Mouse (Mus musculus) frontal cortex, adult 2 months (tissue): Measurements from ENCODE around the gene Ift43. TPM values are rescaled to one million over a fixed set of nuclear protein-coding genes. Genes with fewer than 3 reads are reported as not detected.
A peak's percentile ranks its signal among the peaks of the same experiment; 100 is the strongest.

ENCODE experiments used
- DNase-seq, 2 experiments: peaks; one replicate each; pipeline ENCODE4 v3.0.0; 2022; ENCODE audit warnings: low spot score in 1 of 2; ENCODE audit errors: extremely low spot score in 1 of 2
- polyA plus RNA-seq: library from polyadenylated mRNA; depleted of rRNA; stranded (reverse); fragments of >200 nt; gene quantifications from 2 replicates; pipeline ENCODE4 v1.2.3, GENCODE M21; 2012; rRNA removed

Ift43 gene
- polyA plus RNA-seq = 27.8 and 30.7 TPM in 2 replicates

DNA sequence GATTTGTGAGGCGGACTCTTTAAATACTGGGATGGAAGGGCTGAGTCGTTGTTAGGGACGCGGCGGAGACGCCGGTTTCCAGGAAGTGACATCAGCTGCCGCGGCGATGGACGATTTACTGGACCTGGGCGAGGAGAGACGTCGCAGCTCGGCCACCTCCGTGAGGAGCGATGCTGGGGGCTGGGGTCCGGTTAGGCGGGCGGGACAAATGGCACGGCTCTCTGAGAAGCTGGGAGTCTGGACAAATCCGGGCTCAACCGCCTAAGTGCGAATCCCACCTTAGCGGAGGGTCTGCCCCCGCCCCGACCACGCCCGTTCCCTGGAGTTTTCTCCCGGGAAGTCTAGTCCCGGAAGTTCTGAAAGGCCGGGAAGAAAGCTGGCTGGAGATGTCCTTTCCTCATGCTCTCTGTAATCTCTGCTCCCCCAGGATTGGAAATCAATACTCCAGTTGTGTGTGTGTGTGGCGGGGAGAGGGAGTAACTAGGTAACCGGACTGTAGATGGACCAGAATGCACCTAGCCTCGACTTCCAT, at the start of gene Ift43:
Gene Ift43, plus strand, starts transcription at position 61 of the 532 bp plus-strand sequence.
- peak; percentile 49 to 84 for DNase-seq

DNA sequence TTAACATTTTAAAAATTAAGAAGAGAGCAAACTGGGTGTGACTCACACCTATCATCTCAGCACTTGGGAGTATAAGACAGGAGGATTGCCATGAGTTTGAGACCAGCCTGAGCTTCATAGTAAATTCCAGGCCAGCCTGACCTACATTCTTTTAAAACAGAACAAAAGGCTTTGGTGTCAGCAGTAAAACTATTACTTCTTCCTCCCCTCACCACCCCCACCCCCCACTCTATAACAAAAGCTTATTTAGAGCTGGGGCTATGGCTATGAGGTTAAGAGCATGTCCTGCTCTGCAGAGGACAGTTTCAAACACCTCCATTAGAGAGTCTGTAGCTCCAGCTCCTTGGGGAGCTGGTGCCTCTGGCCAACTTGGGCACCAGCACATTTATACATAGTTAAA, 46.8 kb upstream of the Ift43 start:
- DNase-seq = no peak

DNA sequence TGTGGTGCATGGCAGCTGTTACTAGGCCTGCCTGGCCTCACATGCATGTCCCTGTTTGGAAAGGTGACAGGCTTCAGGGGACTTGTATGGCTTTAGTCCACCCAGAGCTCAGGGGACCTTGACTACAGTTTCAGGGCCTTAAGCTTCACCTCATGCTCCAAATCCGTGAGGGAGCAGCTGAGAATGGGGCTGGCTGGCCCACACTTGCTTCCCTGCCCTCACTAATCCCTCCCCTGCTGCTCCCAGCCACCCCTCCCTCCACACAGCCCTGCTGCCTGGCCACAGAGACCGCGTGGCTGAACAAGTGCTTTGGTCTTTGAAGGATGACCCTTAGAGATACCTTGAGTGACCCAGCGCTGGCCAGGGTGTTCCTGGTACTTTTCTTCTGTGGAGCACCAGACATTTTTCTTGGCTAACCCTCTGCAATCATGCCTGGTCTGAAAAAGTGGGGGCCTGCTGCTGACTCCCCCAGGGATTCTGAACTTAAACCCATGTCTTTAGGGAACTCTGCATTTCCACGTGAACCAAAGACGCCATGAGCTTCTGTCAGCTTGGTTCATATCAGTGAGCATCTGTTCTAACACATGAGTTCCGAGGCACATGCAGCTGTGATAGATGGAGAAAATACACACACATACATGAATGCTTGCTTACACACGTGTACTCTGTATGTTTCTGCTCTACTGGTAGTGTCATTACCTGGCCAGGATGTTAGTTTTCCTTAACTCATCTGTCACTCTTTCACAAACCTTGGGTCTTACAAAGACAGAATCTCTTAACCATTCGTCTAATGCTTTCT, 45.8 kb upstream of the Ift43 start:
- DNase-seq = no peak

DNA sequence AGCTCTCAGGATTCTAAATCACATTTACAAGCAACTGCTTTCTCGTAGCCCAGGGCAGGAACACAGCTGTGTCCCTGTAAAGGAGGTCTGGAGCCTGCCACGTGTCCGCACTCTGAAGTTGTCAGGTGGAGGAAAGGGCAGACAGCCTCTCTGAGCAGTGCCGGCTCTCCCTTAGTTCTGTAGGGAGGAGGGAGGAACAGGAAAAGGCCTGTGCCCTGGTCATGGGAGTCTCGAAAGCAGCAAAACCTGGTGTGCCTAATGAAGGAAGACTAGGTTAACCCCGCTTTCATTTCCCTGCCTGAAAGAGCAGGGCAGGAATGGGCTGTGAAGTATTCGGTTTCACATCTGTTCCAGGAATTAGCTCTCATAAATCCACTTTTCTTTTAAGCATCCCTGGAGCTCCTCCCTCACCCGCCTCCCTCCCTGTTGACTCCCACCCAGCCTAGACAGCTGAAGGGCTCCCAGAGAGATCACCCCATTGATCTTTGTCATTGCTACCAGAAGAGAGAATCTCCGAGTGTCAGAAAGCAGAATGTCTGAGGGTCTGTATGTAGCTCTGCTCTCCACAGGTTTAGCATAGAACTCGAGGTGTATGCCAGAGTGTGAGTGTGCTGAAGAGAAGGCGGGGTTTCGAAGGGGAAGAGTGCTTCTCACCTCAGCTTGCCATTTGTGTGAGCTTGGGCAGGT, 45.0 kb upstream of the Ift43 start:
- DNase-seq = no peak

DNA sequence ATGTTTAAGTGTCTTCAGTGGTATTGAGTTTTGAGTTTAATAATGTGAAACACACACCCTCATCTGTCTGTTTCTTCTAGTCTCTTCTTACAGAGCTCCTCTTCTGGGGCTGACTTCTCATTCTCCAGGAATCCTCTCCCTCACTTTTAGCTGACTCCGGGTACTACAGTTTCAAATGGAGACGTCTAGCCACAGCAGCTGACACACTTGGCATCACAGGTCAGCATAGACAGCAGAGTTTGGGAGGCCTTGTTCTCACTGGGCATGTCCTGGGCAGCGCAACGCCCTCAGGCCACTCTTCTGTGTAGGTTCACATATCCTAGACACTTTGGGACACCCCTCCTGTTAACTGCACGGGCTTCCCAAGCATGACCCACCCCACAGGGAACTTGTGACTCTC, 43.3 kb upstream of the Ift43 start:
- no peak for DNase-seq

DNA sequence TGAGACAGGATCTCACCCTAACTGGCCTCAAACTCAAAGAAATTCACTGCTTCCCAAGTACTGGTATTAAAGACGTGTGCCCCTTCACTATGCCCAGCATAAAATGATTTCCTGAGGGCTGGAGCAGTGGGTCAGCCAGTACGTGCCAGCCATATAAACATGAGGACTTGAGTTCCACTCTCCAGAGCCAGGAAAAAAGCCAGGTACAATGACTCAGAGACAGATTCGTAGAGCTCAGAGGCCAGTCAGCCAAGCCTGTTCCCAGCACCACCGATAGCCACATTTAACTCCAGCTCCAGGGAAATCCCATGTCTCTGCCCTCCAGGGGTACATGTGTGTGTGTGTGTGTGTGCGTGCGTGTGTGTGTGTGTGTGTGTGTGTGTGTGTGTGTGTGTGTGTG, 42.6 kb upstream of the Ift43 start:
- no peak for DNase-seq

DNA sequence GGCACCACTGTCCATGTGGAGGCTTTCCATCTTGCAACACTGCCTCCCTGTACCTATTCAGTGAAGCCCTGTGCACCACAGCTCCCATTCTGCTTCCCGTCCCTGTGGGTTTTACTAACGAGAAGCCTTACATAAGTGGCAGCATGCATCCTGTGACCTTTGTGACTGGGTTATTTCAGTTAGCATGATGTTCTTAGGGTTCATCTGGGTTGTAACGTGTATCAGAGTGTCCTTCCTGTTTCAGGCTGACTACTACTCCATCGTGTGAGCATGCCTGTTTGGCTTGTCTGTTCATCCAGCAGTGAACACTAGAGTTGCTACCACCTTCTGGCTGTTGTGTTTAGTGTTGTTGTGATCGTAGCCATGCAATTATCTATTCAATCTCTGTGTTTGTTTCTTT, 36.2 kb upstream of the Ift43 start:
- DNase-seq = no peak

DNA sequence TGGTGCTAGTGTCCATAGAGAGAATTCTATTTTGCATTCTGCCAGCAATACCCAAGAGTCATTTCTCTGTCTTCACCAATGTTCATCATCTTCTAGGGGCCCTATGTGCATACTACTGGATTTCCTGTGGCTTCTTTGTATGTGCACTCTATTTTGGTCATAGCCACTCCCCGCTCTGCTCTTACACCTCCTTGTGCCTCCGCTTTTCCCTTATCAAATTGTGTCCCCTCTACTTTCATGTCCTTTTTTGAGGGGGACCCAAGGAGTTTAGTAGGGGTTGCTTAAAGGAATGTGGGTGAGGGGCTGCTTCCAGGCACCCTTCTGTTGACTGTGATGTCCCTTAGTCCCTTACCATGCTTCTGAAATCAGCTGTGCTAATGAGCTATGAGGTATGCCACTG, 35.6 kb upstream of the Ift43 start:
- DNase-seq = no peak

DNA sequence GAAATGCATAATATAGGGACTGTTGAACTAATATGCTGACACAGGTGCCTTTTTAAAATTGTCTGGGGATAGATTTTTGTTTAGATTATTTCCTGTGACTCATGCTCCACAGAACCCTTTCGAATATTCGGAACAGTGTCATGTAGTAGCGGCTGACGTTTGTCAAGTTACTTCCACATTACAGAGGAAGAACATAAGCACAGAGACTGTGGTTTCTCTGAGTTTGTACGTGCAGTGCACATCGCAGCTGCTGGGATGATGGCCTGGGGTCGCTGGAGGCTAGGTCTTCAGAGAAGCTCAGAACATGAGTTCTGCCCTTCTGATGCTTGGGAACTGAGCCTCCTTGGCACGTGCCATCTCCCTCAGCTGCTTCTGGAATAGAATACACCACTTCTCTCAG, 35.0 kb upstream of the Ift43 start:
- no peak for DNase-seq

DNA sequence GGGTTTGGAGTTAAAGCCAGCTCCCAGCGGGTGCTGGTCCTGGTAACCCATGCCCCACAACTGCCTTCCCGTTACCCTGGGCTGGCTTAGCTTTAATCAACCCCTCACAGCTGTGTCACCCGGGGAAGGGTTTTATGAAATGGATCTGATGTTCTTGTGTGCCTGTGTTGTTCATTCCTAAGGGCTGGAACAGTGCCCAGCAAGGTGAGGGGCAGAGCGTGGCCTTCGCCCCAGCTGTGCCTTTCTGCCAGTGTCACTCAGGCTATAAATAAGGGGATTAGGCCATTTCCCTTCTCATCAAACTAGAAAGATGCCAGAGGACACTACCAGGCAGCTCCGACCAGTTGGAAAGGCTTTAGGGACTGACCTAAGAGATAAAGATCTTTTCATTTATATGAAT, 32.5 kb upstream of the Ift43 start:
- no peak for DNase-seq

DNA sequence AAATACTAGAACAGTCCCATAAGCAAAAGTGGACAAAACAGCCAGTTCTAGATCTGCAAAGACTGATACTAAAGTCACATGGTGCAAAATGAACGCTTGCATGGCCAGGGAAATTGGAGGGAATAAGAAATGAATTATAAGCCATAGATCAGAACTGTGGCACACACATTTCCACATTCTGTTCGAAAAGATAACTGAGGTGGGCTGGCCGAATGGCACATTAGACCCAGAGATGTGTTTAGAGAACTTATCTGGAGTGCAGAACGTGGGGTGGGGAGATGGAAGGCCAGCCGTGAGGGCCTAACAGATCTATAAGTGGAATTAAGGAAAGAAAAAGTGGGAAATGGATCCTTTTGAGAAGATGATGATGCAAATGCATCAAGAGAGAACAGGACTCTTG, 30.9 kb upstream of the Ift43 start:
- DNase-seq = no peak

DNA sequence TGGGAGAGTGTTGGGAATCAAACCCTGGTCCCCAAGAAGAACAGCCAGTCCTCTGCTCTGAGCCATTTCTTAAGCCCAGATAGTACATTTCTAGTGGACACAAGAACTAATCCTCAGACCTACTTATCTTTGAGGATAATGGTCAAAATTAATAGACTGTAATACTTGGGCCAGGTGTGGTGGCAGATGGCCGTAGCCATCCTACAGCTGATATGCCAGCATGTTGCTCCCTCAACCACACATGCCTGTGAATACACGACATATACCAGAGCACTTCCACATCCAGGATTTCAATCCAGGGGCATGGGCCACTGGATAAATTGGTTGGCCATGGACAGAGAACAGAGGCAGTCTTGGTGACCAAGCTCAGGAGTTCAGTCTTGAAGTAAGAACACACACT, 27.0 kb upstream of the Ift43 start:
- DNase-seq = no peak

DNA sequence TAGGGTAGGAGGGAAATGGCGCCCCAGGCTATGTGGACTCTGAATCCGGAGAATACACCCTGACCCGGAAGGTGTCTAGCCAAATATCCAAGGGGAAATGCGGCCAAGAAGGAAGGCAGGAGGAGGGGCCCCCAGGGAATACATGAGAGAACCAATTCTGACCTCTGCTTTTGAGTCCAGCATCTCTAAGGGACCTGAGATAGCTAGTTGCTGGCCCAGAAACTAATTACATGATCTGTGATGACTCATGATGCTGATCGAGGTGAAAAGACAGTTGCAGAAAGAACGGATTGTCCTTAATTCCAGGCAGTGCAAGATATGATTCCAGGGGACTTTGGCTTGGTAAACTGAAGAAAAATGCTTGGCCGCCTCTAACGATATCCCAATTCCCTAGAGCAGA, 25.4 kb upstream of the Ift43 start:
- no peak for DNase-seq

DNA sequence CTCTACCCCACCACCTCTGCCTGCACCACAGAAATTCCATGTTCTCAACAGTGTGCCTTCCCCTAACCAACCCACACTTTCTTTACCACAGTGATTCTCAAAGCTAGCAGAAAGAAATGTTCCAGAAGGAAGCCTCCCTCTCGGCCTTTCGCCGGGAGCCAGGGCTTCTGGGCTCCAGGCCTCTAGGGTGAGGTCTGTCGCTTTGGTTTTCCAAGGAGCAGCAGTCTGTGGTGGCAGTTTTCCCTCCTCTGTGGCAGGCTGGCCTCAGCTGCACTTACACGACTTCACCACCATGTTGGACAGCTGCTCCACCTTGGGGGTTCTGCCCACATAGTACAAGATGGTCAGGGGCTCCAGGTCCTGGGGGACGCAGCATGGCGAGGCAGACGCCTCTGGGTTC, 24.8 kb upstream of the Ift43 start:
- DNase-seq = no peak

DNA sequence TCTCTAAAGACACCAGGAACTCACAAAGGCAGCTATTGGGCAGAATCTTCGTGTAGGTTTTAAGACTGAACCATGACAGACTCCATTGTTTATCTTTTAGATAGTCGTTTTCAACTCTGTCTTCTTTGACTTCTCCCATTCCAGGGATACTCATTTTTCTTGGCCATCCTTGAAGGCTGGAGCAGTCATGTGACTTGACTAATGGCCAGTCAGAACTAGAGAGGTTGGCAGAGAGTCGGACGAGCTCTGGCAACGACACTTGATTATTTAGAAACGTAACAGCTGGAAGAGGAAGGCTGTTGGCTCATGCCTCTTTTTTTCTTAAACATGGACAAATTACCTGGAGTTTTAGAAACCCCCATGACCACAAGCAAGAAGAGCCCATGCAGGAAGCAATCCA, 23.0 kb upstream of the Ift43 start:
- DNase-seq = no peak

DNA sequence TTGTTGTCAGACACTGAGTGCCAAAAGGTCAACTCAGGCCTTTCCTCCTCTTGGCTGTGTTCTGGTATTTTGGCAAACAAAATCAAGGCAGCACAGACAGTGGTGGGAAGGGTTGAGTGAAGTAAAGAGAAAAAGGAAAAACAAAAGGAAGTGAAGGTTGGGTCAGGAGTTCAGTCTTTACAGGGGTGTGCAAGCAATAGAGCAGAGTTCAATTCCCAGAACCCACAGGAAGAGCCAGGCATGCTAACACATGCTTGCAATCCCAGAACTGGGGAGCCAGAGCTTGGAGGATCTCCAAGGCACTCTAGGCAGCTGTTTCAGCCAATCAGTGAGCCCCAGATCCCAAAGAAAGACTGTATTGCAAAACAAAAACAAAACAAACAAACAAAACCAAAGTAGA, 17.5 kb upstream of the Ift43 start:
- no peak for DNase-seq

DNA sequence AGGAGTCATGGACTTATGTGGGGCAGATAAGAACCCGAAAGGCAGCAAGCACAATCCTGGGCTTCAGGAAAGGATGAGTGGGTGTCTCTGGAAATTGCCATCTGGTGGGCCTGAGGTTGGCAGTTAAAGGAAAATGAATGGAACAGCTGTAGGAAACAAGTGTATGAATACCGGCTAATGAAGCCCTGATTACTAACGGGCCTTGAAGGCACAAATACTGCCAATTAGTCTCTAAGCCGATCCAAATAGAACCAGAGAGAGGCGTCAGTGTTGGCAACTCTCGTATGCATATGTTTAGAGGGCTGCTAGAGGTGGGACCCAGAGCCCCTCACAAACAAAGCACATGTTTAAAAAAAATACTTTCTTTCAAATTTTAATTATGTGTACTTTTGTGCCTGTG, 10.9 kb upstream of the Ift43 start:
- DNase-seq = peak in 1 of 2 experiments; percentile 19

DNA sequence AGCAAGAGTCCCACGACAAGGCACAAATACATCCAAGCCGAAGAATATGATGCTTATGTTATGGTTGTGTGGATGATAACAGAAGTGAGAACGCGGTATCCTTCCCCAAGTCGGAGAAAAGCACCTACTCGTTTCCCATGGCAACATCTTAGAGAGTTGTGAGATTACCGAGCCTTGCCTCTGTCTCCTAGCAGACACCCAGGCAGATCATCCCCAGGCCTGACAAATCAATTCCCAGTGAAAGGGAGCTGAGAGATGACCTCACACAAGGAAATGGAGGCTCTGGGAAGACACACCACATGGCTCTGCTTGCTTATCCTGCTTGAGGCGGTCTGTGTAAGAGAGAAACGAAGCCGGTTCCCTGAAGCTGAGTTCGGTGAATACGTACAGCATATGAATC, 7.7 kb upstream of the Ift43 start:
- DNase-seq = peak in 1 of 2 experiments; percentile 64

DNA sequence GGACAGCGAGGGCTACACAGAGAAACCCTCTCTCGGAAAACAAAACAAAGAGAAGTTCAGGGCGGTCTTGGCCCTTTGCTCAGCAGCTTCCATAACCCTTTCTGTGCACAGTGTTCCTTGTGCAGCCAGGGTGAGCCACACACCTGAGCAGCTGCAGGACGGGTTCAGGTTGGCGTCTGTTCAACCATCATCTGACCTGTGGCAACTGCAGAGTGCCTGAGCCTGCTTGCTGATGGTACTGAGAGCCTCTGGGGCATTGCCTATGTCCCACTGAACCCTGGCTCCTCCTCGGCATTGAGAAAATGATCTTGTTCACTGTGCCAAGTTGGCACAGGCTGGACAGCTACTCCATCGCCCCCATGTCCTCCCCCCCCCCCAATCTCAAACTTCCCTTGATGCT, 7.0 kb upstream of the Ift43 start:
- no peak for DNase-seq

DNA sequence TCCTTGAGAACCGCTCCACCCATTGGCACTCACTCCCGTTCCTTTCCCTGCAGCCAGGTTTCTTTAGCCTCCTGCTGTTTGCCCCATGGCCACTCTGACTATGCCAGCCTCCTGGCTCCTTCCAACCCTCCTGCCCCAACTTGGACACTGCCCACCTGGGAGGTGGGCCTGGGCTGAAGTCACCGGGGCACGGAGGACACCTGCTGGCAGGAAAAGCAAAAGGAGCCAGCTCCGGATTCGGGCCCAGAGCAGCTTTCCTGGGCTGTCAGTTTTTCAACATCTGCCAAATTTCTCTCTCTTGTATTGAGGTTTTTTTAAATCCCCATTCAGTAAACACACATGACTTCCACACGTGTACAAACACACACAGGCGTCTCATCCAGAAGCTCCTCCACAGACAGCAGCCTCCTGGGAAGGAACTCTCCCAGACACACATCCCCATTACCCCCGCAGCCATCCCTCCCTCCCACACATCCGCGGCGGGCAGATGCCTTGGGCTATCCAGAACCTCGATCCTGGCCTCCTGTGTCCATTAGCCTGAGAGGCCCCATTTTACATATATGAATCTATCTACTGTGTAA, 5.9 kb upstream of the Ift43 start:
- peak in 1 of 2 experiments; percentile 60 for DNase-seq

DNA sequence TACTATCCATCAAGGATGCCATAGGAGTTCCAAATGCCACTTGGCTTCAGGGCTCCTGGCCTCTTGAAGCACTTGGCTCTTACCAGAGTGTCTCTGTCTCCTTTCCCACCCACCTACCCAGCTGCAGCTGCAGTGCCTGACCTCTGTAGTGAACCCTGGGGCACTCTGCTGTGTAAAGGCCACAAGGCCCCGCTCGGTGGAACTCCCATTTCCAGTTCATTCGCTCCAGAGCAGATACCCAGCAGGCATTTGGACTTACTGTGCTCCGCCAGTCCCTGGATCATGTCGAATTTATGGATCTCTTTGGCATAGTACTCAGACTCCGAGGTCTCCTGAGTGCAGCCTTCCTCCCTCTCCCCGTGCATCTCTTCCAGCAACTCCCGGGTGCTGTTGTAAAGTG, 5.0 kb upstream of the Ift43 start:
- DNase-seq = peak in 1 of 2 experiments; percentile 17

DNA sequence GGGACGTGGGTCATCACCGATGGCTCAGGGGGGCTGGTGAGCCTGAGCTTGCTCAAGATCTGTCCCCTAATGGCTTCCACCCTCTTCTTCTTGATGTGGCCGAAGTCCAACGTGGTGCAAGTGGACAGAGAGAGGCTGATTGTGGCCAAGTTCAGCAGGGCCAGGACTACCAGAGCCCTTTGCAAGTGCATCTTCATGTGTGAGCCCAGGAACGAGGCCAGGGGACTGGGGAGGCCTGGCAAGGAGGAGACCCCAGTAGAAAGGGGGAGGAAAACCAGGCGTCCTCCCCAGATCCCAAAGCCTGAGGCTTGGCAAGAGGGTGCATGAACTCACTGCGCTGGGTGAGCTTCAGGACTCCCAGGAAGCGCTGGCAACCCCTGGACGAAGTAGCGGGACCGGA, 4.6 kb upstream of the Ift43 start:
- no peak for DNase-seq
